Mouse (Mus musculus) ES-Bruce4 (cell line): ENCODE results near the gene Lamb3.

ENCODE experiments used
- EP300 ChIP-seq: IDR thresholded peaks from 2 replicates; pipeline ENCODE4 v1.6.1; 2011; ENCODE audit warnings: low read depth, low read length; ENCODE audit not compliant: insufficient read depth
- POLR2A ChIP-seq: IDR thresholded peaks from one replicate; pipeline ENCODE4 v1.8.1; 2011; ENCODE audit warnings: low read length; ENCODE audit not compliant: insufficient read depth

DNA sequence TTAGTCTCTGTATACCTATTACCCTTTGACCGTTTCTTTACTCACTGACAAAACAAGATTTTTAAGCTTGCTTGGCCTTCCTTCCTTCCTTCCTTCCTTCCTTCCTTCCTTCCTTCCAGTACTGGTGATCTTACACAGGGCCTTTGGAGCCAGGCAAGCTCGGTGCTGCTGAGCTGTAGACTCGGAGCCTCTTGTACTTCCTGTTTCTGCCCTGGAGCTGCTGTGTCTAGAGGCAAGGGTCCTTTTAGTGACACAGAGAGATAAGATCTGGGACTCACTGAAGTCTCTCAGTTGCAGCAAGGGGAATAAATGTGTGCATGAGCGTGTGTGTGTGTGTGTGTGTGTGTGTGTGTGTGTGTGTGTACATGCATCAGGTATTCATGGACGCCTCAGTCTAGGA, 23.4 kb downstream of the Lamb3 start:
- TF ChIP-seq POLR2A: no peak
- no peak for TF ChIP-seq EP300
